ENCODE assay signal across 8 mouse cellular contexts in genomic region chr14:77157505-77157911, GRCm38 (mm10). TPM values are rescaled to one million over a fixed set of nuclear protein-coding genes. Genes with fewer than 3 reads are reported as not detected.
A peak's percentile ranks its signal among the peaks of the same experiment; 100 is the strongest.
DNase-seq lines count a peak whose midpoint lies in the region; ATAC-seq and TF ChIP-seq lines count a peak whose summit lies in the region.

No protein-coding gene starts in this region.

- 1% methylated on average over 31 of the region's 31 CpGs for WGBS in hindbrain, embryonic 14.5 days

- peak overlapping the region; percentile 94 for H3K9ac ChIP-seq in hindbrain, embryonic 14.5 days

- no peak for TF ChIP-seq CTCF in gastrocnemius, adult 2 months (IDR thresholded peaks at IDR 0.05)

- intact Hi-C loops in gastrocnemius, adult 2 months (cut with DNase I): no loop called here

- no peaks in the 10 kb centered on the region for H3K9me3 ChIP-seq in hindbrain, embryonic 14.5 days (ENCODE audit: control insufficient read depth, low read length)

- H3K4me1 ChIP-seq in hindbrain, embryonic 14.5 days (replicated peaks; ENCODE audit: control insufficient read depth, insufficient read depth, low read length): peaks cover 44% of the 10 kb centered on the region

- H3K36me3 ChIP-seq in hindbrain, embryonic 14.5 days (replicated peaks; ENCODE audit: control insufficient read depth, insufficient read depth): no peaks in the 10 kb centered on the region

- peak overlapping the region; percentile 73 for H3K4me2 ChIP-seq in hindbrain, embryonic 14.5 days (replicated peaks)

- peak overlapping the region; percentile 83 for H3K4me3 ChIP-seq in gastrocnemius, adult 2 months
- peak overlapping the region; percentile 85 for H3K4me3 ChIP-seq in hindbrain, embryonic 14.5 days (replicated peaks; ENCODE audit: low read length)

- ATAC-seq in common myeloid progenitor, adult 5-6 weeks (replicated peaks; ENCODE audit: low read depth, poor library complexity, severe bottlenecking): 0 out of 2 replicates have a peak, but pooled peaks have one; percentile 16
- peak; percentile 86 for ATAC-seq in hindbrain, embryonic 14.5 days (ENCODE audit: low FRiP score)
- no peak for ATAC-seq in CD4-positive, CD25-positive, alpha-beta regulatory T cell, adult 4 months

- peak overlapping the region; percentile 6; the same call in 1 of the 2 replicates for H3K27ac ChIP-seq in gastrocnemius, adult 2 months
- H3K27ac ChIP-seq in hindbrain, embryonic 14.5 days: peak overlapping the region; percentile 96

- no peaks in the 10 kb centered on the region for H3K27me3 ChIP-seq in hindbrain, embryonic 14.5 days (ENCODE audit: control insufficient read depth, insufficient read depth, low read length)

- DNase-seq in adrenal gland, adult (ENCODE audit: inconsistent age in 2 of 2, low spot score in 1 of 2): peak; percentile 68 to 80
- peak; percentile 82 for DNase-seq in gastrocnemius, adult 2 months
- DNase-seq in hindbrain, embryonic 14.5 days (ENCODE audit: low spot score): peak; percentile 69
- DNase-seq in layer of hippocampus, postnatal 25 days (ENCODE audit: extremely low spot score in 1 of 2, low spot score in 1 of 2): peak; percentile 62 to 70
- peak; percentile 63 for DNase-seq in lung, postnatal 10 days
- peak; percentile 92 for DNase-seq in right cerebral cortex, adult 18-20 months

RNA-seq across cellular contexts. Expression of gene Enox1, which starts 0.9 kb away (rescaled TPM):
- total RNA-seq in common myeloid progenitor, adult 5-6 weeks (2017): 0.24 TPM in 1 of 2 replicates, not detected in the other
- 1 to 10 TPM in 1 of 2 experiments, under 1 TPM in 1; 0.48 to 1.1 TPM for total RNA-seq in gastrocnemius, adult 2 months (2021)
- polyA plus RNA-seq in hindbrain, embryonic 14.5 days (2014; fragmentation: Nextera tagmentation; extraction: Ambion mirVana): 30.2 TPM in 2 replicates
- 10 to 100 TPM; 54.8 to 61.9 TPM for total RNA-seq in layer of hippocampus, postnatal 25 days (2021)
- polyA plus RNA-seq in CD4-positive, CD25-positive, alpha-beta regulatory T cell, adult 4 months (2017; shearing (Covaris generic)): not detected

Comparison
In these comparisons a context has a peak if more than half of its experiments do, and no peak if none do; other contexts are left out.
1. RNA of gene Enox1, which starts 0.9 kb away (total RNA-seq): 54.8 to 61.9 TPM in layer of hippocampus, postnatal 25 days; 0.48 to 1.1 TPM in gastrocnemius, adult 2 months and 0.24 TPM in common myeloid progenitor, adult 5-6 weeks; every median in the first group is over 10 times any median in the second.
2. Peak in every context shown above with its lines, with median percentiles within 50 percentile points of each other: DNase-seq.